19 mouse cellular contexts compared by ENCODE assay signal in genomic region chr6:3911284-3911683, GRCm38 (mm10).
DNase-seq lines count a peak whose midpoint lies in the region; ATAC-seq and TF ChIP-seq lines count a peak whose summit lies in the region.
"Had no signal": no experiment of that assay in that cellular context is flagged by ENCODE, and none has a peak within 500 bp of the region (broad histone marks: within the 10 kb centered on the region; RNA-seq: fewer than 3 reads in every experiment).

No protein-coding gene starts in this region.

- no peaks in the 10 kb centered on the region for H3K27me3 ChIP-seq in embryonic facial prominence, embryonic 14.5 days (replicated peaks; ENCODE audit: control insufficient read depth, insufficient read depth, low read length)
- no peaks in the 10 kb centered on the region for H3K27me3 ChIP-seq in embryonic facial prominence, embryonic 10.5 days (replicated peaks; ENCODE audit: low read depth, poor library complexity, severe bottlenecking)
- no peaks in the 10 kb centered on the region for H3K27me3 ChIP-seq in kidney, adult 2 months (replicated peaks; ENCODE audit: control insufficient read depth, insufficient read depth, low read length)
- no peaks in the 10 kb centered on the region for H3K27me3 ChIP-seq in kidney, embryonic 15.5 days
- H3K27me3 ChIP-seq in lung, postnatal 0 days (replicated peaks; ENCODE audit: insufficient read depth, low read length): no peaks in the 10 kb centered on the region
- H3K27me3 ChIP-seq: forebrain, embryonic 13.5 days; liver, embryonic 15.5 days; neural tube, embryonic 15.5 days had no signal

- no peak overlapping the region for H3K4me2 ChIP-seq in embryonic facial prominence, embryonic 14.5 days (ENCODE audit: low read depth, low read length)
- H3K4me2 ChIP-seq in kidney, embryonic 15.5 days: no peak overlapping the region
- H3K4me2 ChIP-seq in lung, postnatal 0 days (replicated peaks; ENCODE audit: low read depth, low read length): no peak overlapping the region
- H3K4me2 ChIP-seq: forebrain, embryonic 13.5 days; liver, embryonic 15.5 days; neural tube, embryonic 15.5 days had no signal

- no peaks in the 10 kb centered on the region for H3K9me3 ChIP-seq in embryonic facial prominence, embryonic 14.5 days (ENCODE audit: control insufficient read depth, low read length)
- no peaks in the 10 kb centered on the region for H3K9me3 ChIP-seq in embryonic facial prominence, embryonic 10.5 days
- no peaks in the 10 kb centered on the region for H3K9me3 ChIP-seq in kidney, embryonic 15.5 days (replicated peaks)
- no peaks in the 10 kb centered on the region for H3K9me3 ChIP-seq in lung, postnatal 0 days (ENCODE audit: low read length)
- H3K9me3 ChIP-seq: forebrain, embryonic 13.5 days; limb, embryonic 10.5 days; liver, embryonic 15.5 days; neural tube, embryonic 15.5 days had no signal

- WGBS in embryonic facial prominence, embryonic 14.5 days: 63% methylated on average over 5 of the region's 5 CpGs
- 69% methylated on average over 5 of the region's 5 CpGs for WGBS in embryonic facial prominence, embryonic 10.5 days
- WGBS in kidney, adult 2 months: 46% methylated on average over 5 of the region's 5 CpGs
- WGBS in kidney, embryonic 15.5 days: 62% methylated on average over 5 of the region's 5 CpGs
- 63% methylated on average over 5 of the region's 5 CpGs for WGBS in lung, postnatal 0 days

- no peak for TF ChIP-seq POLR2A in kidney, adult 2 months (IDR thresholded peaks at IDR 0.05; ENCODE audit: low read depth, low read length)

- no peak for TF ChIP-seq CTCF in kidney, adult 2 months (conservative IDR thresholded peaks at IDR 0.05; ENCODE audit: insufficient read depth, insufficient read length, low read depth, low read length)
- TF ChIP-seq CTCF in lung, postnatal 0 days (IDR thresholded peaks at IDR 0.05): peak; percentile 56

- H3K4me3 ChIP-seq in embryonic facial prominence, embryonic 14.5 days (ENCODE audit: low read depth, low read length): no peak overlapping the region
- H3K4me3 ChIP-seq in embryonic facial prominence, embryonic 10.5 days: no peak overlapping the region
- H3K4me3 ChIP-seq in kidney, adult 2 months (ENCODE audit: insufficient read depth, low read depth, low read length): no peak overlapping the region
- no peak overlapping the region for H3K4me3 ChIP-seq in kidney, embryonic 15.5 days (replicated peaks)
- no peak overlapping the region for H3K4me3 ChIP-seq in lung, postnatal 0 days (ENCODE audit: low read depth, low read length)
- H3K4me3 ChIP-seq: forebrain, embryonic 13.5 days; limb, embryonic 10.5 days; liver, embryonic 15.5 days; neural tube, embryonic 15.5 days had no signal

- no peaks in the 10 kb centered on the region for H3K36me3 ChIP-seq in embryonic facial prominence, embryonic 14.5 days (ENCODE audit: control insufficient read depth, insufficient read depth, low read length)
- no peaks in the 10 kb centered on the region for H3K36me3 ChIP-seq in embryonic facial prominence, embryonic 10.5 days (replicated peaks)
- no peaks in the 10 kb centered on the region for H3K36me3 ChIP-seq in kidney, adult 2 months (ENCODE audit: control insufficient read depth, insufficient read depth, low read length)
- no peaks in the 10 kb centered on the region for H3K36me3 ChIP-seq in kidney, embryonic 15.5 days
- no peaks in the 10 kb centered on the region for H3K36me3 ChIP-seq in lung, postnatal 0 days (ENCODE audit: insufficient read depth, low read length)
- H3K36me3 ChIP-seq: limb, embryonic 10.5 days; liver, embryonic 15.5 days; neural tube, embryonic 15.5 days had no signal

- no peak for TF ChIP-seq EP300 in lung, postnatal 0 days (IDR thresholded peaks at IDR 0.05)

- peak; percentile 17 for DNase-seq in embryonic facial prominence, embryonic 14.5 days (ENCODE audit: low spot score)
- no peak for DNase-seq in embryonic facial prominence, embryonic 10.5 days (ENCODE audit: low spot score)
- peak; percentile 23 for DNase-seq in kidney, adult 2 months
- DNase-seq in lung, postnatal 0 days (ENCODE audit: low spot score): peak; percentile 55
- DNase-seq in lung, adult 18-20 months: no peak
- DNase-seq in NIH3T3 (ENCODE audit: low read depth): peak; percentile 4
- no peak for DNase-seq in cerebellum, adult 8-10 months
- DNase-seq: adrenal gland, adult 2 months; cerebellum, adult 2 months; heart, adult 11 months; heart, postnatal 36 days; kidney, postnatal 4 days; layer of hippocampus, postnatal 36 days; thymus, postnatal 14 days had no signal

- H3K4me1 ChIP-seq in embryonic facial prominence, embryonic 14.5 days (ENCODE audit: control insufficient read depth, insufficient read depth, low read length): no peaks in the 10 kb centered on the region
- H3K4me1 ChIP-seq in embryonic facial prominence, embryonic 10.5 days: no peaks in the 10 kb centered on the region
- H3K4me1 ChIP-seq in kidney, adult 2 months (ENCODE audit: control insufficient read depth, insufficient read depth, low read length): no peaks in the 10 kb centered on the region
- H3K4me1 ChIP-seq in kidney, embryonic 15.5 days: no peaks in the 10 kb centered on the region
- no peaks in the 10 kb centered on the region for H3K4me1 ChIP-seq in lung, postnatal 0 days (ENCODE audit: insufficient read depth, low read depth, low read length)
- H3K4me1 ChIP-seq: forebrain, embryonic 13.5 days; liver, embryonic 15.5 days; neural tube, embryonic 15.5 days had no signal

- no peak for ATAC-seq in embryonic facial prominence, embryonic 14.5 days (ENCODE audit: low read depth)
- no peak for ATAC-seq in kidney, embryonic 15.5 days (replicated peaks; ENCODE audit: low FRiP score)
- ATAC-seq in lung, postnatal 0 days: no peak
- ATAC-seq: forebrain, embryonic 13.5 days had no signal

- no peak overlapping the region for H3K27ac ChIP-seq in embryonic facial prominence, embryonic 14.5 days (replicated peaks; ENCODE audit: low read depth, low read length)
- H3K27ac ChIP-seq in embryonic facial prominence, embryonic 10.5 days (replicated peaks): no peak overlapping the region
- no peak overlapping the region for H3K27ac ChIP-seq in kidney, adult 2 months (ENCODE audit: insufficient read depth, low read depth, low read length)
- no peak overlapping the region for H3K27ac ChIP-seq in kidney, embryonic 15.5 days
- H3K27ac ChIP-seq in lung, postnatal 0 days (ENCODE audit: low read length): no peak overlapping the region
- H3K27ac ChIP-seq: forebrain, embryonic 13.5 days; limb, embryonic 10.5 days; liver, embryonic 15.5 days; neural tube, embryonic 15.5 days had no signal

- H3K9ac ChIP-seq in embryonic facial prominence, embryonic 14.5 days (ENCODE audit: low read depth, low read length): no peak overlapping the region
- H3K9ac ChIP-seq in kidney, embryonic 15.5 days: no peak overlapping the region
- H3K9ac ChIP-seq in lung, postnatal 0 days (replicated peaks; ENCODE audit: low read depth): no peak overlapping the region
- H3K9ac ChIP-seq: forebrain, embryonic 13.5 days; liver, embryonic 15.5 days; neural tube, embryonic 15.5 days had no signal

Comparison
In these comparisons a context has a peak if more than half of its experiments do, and no peak if none do; other contexts are left out.
1. DNase-seq: peak in embryonic facial prominence, embryonic 14.5 days (single experiment), kidney, adult 2 months (single experiment), lung, postnatal 0 days (single experiment) and NIH3T3 (single experiment); none in embryonic facial prominence, embryonic 10.5 days (single experiment), lung, adult 18-20 months (0 of 2) and cerebellum, adult 8-10 months (single experiment).